Comparison of ENCODE assay signal across 7 mouse cellular contexts in the genomic region with DNA sequence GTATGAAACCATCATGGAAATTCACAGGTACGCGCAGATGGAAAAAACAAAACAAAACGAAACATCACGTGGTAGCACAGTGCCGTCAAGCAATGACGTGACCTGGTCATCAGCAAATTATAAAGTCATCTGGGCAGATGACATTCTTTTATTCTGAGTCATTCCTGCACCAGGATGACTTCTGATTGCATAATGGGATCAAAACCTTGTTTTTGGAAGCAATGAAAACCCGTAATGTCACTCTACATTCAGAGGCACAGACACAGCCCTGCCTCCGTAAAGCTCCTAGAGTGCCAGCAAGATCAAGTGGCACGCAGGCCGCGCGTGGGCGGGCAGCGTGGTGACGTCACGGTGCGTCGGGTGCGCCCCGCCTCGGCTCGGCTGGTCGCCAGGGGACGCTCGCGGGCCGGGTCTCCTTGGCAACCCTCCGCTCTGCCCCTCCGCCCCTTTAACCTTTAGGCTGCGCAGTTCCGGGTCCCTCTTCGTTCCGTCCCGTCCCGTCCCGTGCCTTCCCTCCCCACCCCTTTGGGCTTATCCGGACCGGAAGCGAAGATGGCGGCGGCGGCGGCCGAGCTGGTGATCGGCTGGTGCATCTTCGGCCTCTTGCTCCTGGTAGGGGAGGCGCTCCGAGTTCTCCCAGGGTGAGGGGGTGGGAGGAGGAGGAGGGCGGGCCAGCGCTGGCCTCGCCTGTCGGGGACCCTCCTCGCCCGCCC. TPM values are rescaled to one million over a fixed set of nuclear protein-coding genes. Genes with fewer than 3 reads are reported as not detected.
A peak's percentile ranks its signal among the peaks of the same experiment; 100 is the strongest.
DNase-seq lines count a peak whose midpoint lies in the region; ATAC-seq lines count a peak whose summit lies in the region.

TSS of gene Lmbrd1 (plus strand) at position 426 of the 713 bp plus-strand sequence.

- no peaks in the 10 kb centered on the region for H3K27me3 ChIP-seq in intestine, embryonic 16.5 days (replicated peaks; ENCODE audit: control insufficient read depth, insufficient read depth, low read length)
- H3K27me3 ChIP-seq in midbrain, embryonic 11.5 days (ENCODE audit: control insufficient read depth, insufficient read depth, low read length): no peaks in the 10 kb centered on the region

- H3K4me2 ChIP-seq in intestine, embryonic 16.5 days (ENCODE audit: low read depth, low read length): peak within 1 kb of the TSS; percentile 74
- H3K4me2 ChIP-seq in midbrain, embryonic 11.5 days: peak within 1 kb of the TSS; percentile 63

- H3K4me1 ChIP-seq in intestine, embryonic 16.5 days (ENCODE audit: control insufficient read depth, insufficient read depth, low read length): peaks cover 4% of the 10 kb centered on the region
- H3K4me1 ChIP-seq in midbrain, embryonic 11.5 days (ENCODE audit: control insufficient read depth, insufficient read depth, low read length): peaks cover 6% of the 10 kb centered on the region; the same call in 1 of the 2 replicates

- ATAC-seq in intestine, embryonic 16.5 days: peak; percentile 96
- peak; percentile 96 for ATAC-seq in midbrain, embryonic 11.5 days (ENCODE audit: low FRiP score)

- DNase-seq in adrenal gland, adult 8-10 months: peak; percentile 93
- DNase-seq in embryo, embryonic 9.5 days (ENCODE audit: extremely low spot score): peak; percentile 94
- peak; percentile 86 to 92 for DNase-seq in gastrocnemius, postnatal 4 days (ENCODE audit: low spot score in 2 of 2)
- DNase-seq in left cerebral cortex, postnatal 36 days (ENCODE audit: low spot score in 2 of 2): peak; percentile 94
- peak; percentile 99 for DNase-seq in midbrain, embryonic 11.5 days (ENCODE audit: low spot score, missing footprints)
- DNase-seq in skeletal muscle tissue, adult 2 months (ENCODE audit: low read depth, low spot score): peak; percentile 93

- no peaks in the 10 kb centered on the region for H3K9me3 ChIP-seq in intestine, embryonic 16.5 days (ENCODE audit: control insufficient read depth, low read length)
- H3K9me3 ChIP-seq in midbrain, embryonic 11.5 days (ENCODE audit: control insufficient read depth, low read length): no peaks in the 10 kb centered on the region

- H3K27ac ChIP-seq in intestine, embryonic 16.5 days (ENCODE audit: low read length): peak within 1 kb of the TSS; percentile 75
- peak within 1 kb of the TSS; percentile 59; the same call in 1 of the 2 replicates for H3K27ac ChIP-seq in midbrain, embryonic 11.5 days (ENCODE audit: low read depth, low read length)

- WGBS in intestine, embryonic 16.5 days: under 1% methylated on average over 54 of the region's 54 CpGs
- WGBS in midbrain, embryonic 11.5 days: 2% methylated on average over 54 of the region's 54 CpGs

- peak within 1 kb of the TSS; percentile 88 for H3K4me3 ChIP-seq in intestine, embryonic 16.5 days (ENCODE audit: low read length)
- H3K4me3 ChIP-seq in midbrain, embryonic 11.5 days (ENCODE audit: low read depth, low read length): peak within 1 kb of the TSS; percentile 80

- H3K9ac ChIP-seq in intestine, embryonic 16.5 days (ENCODE audit: low read depth, low read length): peak within 1 kb of the TSS; percentile 94
- H3K9ac ChIP-seq in midbrain, embryonic 11.5 days (ENCODE audit: low read length): peak within 1 kb of the TSS; percentile 83

- intact Hi-C loops in left cerebral cortex, postnatal 36 days (cut with DNase I): no loop called here

- H3K36me3 ChIP-seq in intestine, embryonic 16.5 days (ENCODE audit: control insufficient read depth, insufficient read depth, low read length): no peaks in the 10 kb centered on the region
- H3K36me3 ChIP-seq in midbrain, embryonic 11.5 days (ENCODE audit: control insufficient read depth, insufficient read depth, low read length): no peaks in the 10 kb centered on the region

RNA-seq across cellular contexts. Expression of gene Lmbrd1, which starts in this region (rescaled TPM):
- 10 to 100 TPM; 74.9 to 92.9 (median 79.9) TPM for total RNA-seq in adrenal gland, adult 8-10 months (2022)
- 10 to 100 TPM; 25.3 to 27.6 TPM for total RNA-seq in gastrocnemius, postnatal 4 days (2021)
- 36.5 and 41.6 TPM in 2 replicates for polyA plus RNA-seq in intestine, embryonic 16.5 days (2015; fragmentation: Nextera tagmentation; extraction: Ambion mirVana)
- 100 to 1,000 TPM; 132 to 138 TPM for total RNA-seq in left cerebral cortex, postnatal 36 days (2021)
- polyA plus RNA-seq in midbrain, embryonic 11.5 days (2014; fragmentation: Nextera tagmentation; extraction: Ambion mirVana): 29.0 and 30.6 TPM in 2 replicates

Comparison
In these comparisons a context has a peak if more than half of its experiments do, and no peak if none do; other contexts are left out.
1. Peak in every context shown above with its lines: DNase-seq, ATAC-seq, H3K4me3 ChIP-seq and H3K27ac ChIP-seq.